Mouse (Mus musculus) megakaryocyte, embryonic 14.5 days (primary cell): ENCODE measurements at regions not wholly inside any gene's neighbourhood (a gene's known extent, or its start where the extent isn't known, plus 50 kb on each side); places are given as distances from the start of the nearest gene placed in this dataset.

Experiments used
- FLI1 ChIP-seq: IDR thresholded peaks from 2 replicates; pipeline ENCODE4 v1.6.1; 2012; ENCODE audit warnings: low read length, inconsistent platforms, mixed read lengths
- GATA1 ChIP-seq: IDR thresholded peaks from 3 replicates; pipeline ENCODE4 v1.6.1; 2012; ENCODE audit warnings: mixed read lengths, low read length, inconsistent platforms, borderline replicate concordance

GRCm38 (mm10) chr8:103823541-103823940 lies 277.9 kb upstream of the Cdh5 start:
- TF ChIP-seq FLI1 (no peak), GATA1 (no peak)
